Mouse (Mus musculus) layer of hippocampus, postnatal 25 days (tissue): Measurements from ENCODE around the gene Zc3h4. TPM values are rescaled to one million over a fixed set of nuclear protein-coding genes. Genes with fewer than 3 reads are reported as not detected.

Experiments
- DNase-seq, 2 experiments: peaks; one replicate each; pipeline ENCODE4 v3.0.0; 2022; ENCODE audit warnings: mixed read lengths in 2 of 2, low spot score in 1 of 2; ENCODE audit errors: extremely low spot score in 1 of 2
- total RNA-seq, 2 experiments: library from RNA; stranded (reverse); gene quantifications; 2 replicates each; pipeline ENCODE4 v1.2.3; 2021

Zc3h4 gene
- total RNA-seq, 2 experiments from 2014 or later: 54.0 to 59.3 TPM

- no peak for DNase-seq
These were observed 74.6 kb downstream of the Zc3h4 start for GRCm38 (mm10) chr7:16475321-16475720.

GRCm38 (mm10) chr7:16475764-16476599 lies 75.3 kb downstream of the Zc3h4 start:
- DNase-seq: no peak

DNA sequence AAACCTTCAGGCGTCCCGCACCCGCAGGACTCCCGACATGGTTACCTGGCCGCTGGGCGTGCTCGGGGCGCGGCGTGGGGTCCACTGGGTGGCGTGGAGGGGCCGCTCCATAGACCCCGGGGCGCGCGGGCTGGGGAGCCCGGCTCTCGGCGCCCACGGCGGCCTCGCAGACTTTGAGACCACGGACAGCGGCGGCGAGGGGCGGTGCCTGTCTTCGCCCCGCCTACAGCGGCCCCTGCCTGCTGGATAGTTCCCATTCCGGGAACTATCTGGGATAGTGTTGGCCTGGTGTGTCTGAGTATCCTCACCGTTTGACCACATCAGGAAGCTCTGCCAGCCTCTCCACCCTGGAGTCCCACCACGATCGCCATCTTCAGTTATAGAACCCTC lies 75.9 kb downstream of the Zc3h4 start:
- DNase-seq: no peak

GRCm38 (mm10) chr7:16477628-16478027 lies 76.9 kb downstream of the Zc3h4 start, which contains the start of gene Npas1:
Gene Npas1 (minus strand): TSS chr7:16477728.
- DNase-seq: no peak

Other genes starting within 250 kb of the Zc3h4 start
- 10 to 100 TPM; 34.3 to 41.1 TPM for gene Meis3, start 225.8 kb upstream of the Zc3h4 start, total RNA-seq
- 10 to 100 TPM; 11.4 to 13.6 TPM for gene Dhx34, start 178.9 kb upstream of the Zc3h4 start, total RNA-seq
- under 1 TPM; 0.75 to 0.81 TPM for gene C5ar2, start 156.8 kb upstream of the Zc3h4 start, total RNA-seq
- 1 to 10 TPM; 1.1 TPM for gene C5ar1, start 141.4 kb upstream of the Zc3h4 start, total RNA-seq
- gene Inafm1, start 127.3 kb upstream of the Zc3h4 start, total RNA-seq: 10 to 100 TPM; 29.4 to 34.2 TPM
- gene Ccdc9, start 114.1 kb upstream of the Zc3h4 start, total RNA-seq: 10 to 100 TPM; 59.6 to 77.3 TPM
- gene Bbc3, start 92.5 kb upstream of the Zc3h4 start, total RNA-seq: 10 to 100 TPM; 14.0 to 20.0 TPM
- 100 to 1,000 TPM in 1 of 2 experiments, 10 to 100 TPM in 1; 90.9 to 105 TPM for gene Sae1, start 13.1 kb upstream of the Zc3h4 start, total RNA-seq
- gene Tmem160, start 51.9 kb downstream of the Zc3h4 start, total RNA-seq: 10 to 100 TPM; 62.5 to 81.2 TPM
- 10 to 100 TPM; 18.8 to 19.8 TPM for gene Npas1, start 76.8 kb downstream of the Zc3h4 start, total RNA-seq
- gene Arhgap35, start 214.1 kb downstream of the Zc3h4 start, total RNA-seq: 100 to 1,000 TPM; 125 to 127 TPM